Mouse (Mus musculus): ENCODE results near the gene Limd1.
A peak's percentile ranks its signal among the peaks of the same experiment; 100 is the strongest.

The Limd1 gene

GRCm38 (mm10) chr9:123478586-123479195 is at the start of gene Limd1:
Gene Limd1 (plus strand): TSS chr9:123478706.
- DNase-seq (ENCODE audit: low read depth, low spot score): peak; percentile 87

- no peak for DNase-seq (ENCODE audit: low read depth, low spot score)
Measured at GRCm38 (mm10) chr9:123429863-123430262, 48.6 kb upstream of the Limd1 start.

- no peak for DNase-seq (ENCODE audit: low read depth, low spot score)
Measured at GRCm38 (mm10) chr9:123430973-123431372, 47.5 kb upstream of the Limd1 start.

GRCm38 (mm10) chr9:123438223-123438622 is 40.3 kb upstream of the Limd1 start:
- no peak for DNase-seq (ENCODE audit: low read depth, low spot score)

- DNase-seq (ENCODE audit: low read depth, low spot score): peak; percentile 33
Measured at GRCm38 (mm10) chr9:123440230-123441058, 38.1 kb upstream of the Limd1 start.

- DNase-seq (ENCODE audit: low read depth, low spot score): peak; percentile 51
Measured at GRCm38 (mm10) chr9:123447101-123447500, 31.4 kb upstream of the Limd1 start.

- DNase-seq (ENCODE audit: low read depth, low spot score): peak; percentile 35
Measured at GRCm38 (mm10) chr9:123448594-123448993, 29.9 kb upstream of the Limd1 start.

- peak; percentile 67 for DNase-seq (ENCODE audit: low read depth, low spot score)
Measured at GRCm38 (mm10) chr9:123450174-123450573, 28.3 kb upstream of the Limd1 start.

GRCm38 (mm10) chr9:123451772-123452171 is 26.7 kb upstream of the Limd1 start:
- no peak for DNase-seq (ENCODE audit: low read depth, low spot score)

- no peak for DNase-seq (ENCODE audit: low read depth, low spot score)
Measured at GRCm38 (mm10) chr9:123456634-123457602, 21.6 kb upstream of the Limd1 start.

- DNase-seq (ENCODE audit: low read depth, low spot score): peak; percentile 24
Measured at GRCm38 (mm10) chr9:123457603-123458002, 20.9 kb upstream of the Limd1 start.

- no peak for DNase-seq (ENCODE audit: low read depth, low spot score)
Measured at GRCm38 (mm10) chr9:123467141-123467620, 11.3 kb upstream of the Limd1 start.

- no peak for DNase-seq (ENCODE audit: low read depth, low spot score)
Measured at GRCm38 (mm10) chr9:123468406-123469085, 10.0 kb upstream of the Limd1 start.

- DNase-seq (ENCODE audit: low read depth, low spot score): no peak
Measured at GRCm38 (mm10) chr9:123469087-123469486, 9.4 kb upstream of the Limd1 start.

GRCm38 (mm10) chr9:123473377-123473776 is 5.1 kb upstream of the Limd1 start:
- no peak for DNase-seq (ENCODE audit: low read depth, low spot score)

- no peak for DNase-seq (ENCODE audit: low read depth, low spot score)
Measured at GRCm38 (mm10) chr9:123475569-123475968, 2.9 kb upstream of the Limd1 start.

- DNase-seq (ENCODE audit: low read depth, low spot score): peak; percentile 68
Measured at GRCm38 (mm10) chr9:123478031-123478585, 398 bp upstream of the Limd1 start.

GRCm38 (mm10) chr9:123479196-123479669 is 727 bp downstream of the Limd1 start:
- DNase-seq (ENCODE audit: low read depth, low spot score): peak; percentile 77

GRCm38 (mm10) chr9:123479876-123480252 is 1.4 kb downstream of the Limd1 start:
- no peak for DNase-seq (ENCODE audit: low read depth, low spot score)

- DNase-seq (ENCODE audit: low read depth, low spot score): peak; percentile 93
Measured at GRCm38 (mm10) chr9:123480253-123480921, 1.9 kb downstream of the Limd1 start.
